Mouse (Mus musculus): ENCODE measurements around the gene Tmem200b.

DNA sequence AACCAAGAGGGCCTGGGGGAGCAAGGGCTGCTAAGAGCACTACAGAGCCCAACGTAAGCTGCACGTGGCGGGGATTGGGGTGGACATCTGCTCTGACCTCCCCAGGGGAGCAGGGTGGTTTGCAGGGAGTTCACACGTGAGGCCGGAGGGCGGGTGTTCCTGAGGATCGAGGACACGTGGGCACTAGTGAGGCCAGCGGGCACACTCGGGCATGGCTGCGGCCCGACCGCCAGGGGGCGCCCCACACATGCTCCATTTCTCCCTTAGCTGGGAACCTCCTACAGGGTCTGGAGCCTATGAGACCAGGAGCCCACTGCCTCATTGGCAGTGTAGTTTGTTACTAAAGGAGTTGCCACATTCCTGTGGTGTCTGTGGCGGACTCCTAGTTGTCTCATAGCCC is 5.1 kb upstream of the Tmem200b start:
- TF ChIP-seq CTCF (conservative IDR thresholded peaks at IDR 0.05; ENCODE audit: low read length) (peak; percentile 52), POU5F1 (IDR thresholded peaks at IDR 0.05; ENCODE audit: borderline replicate concordance, low read length) (no peak), NANOG (IDR thresholded peaks at IDR 0.05; ENCODE audit: borderline replicate concordance, low read length) (no peak)

Measured in E14TG2a.4 (cell line).